Mouse (Mus musculus): ENCODE data around the gene Ogfod1. TPM values are rescaled to one million over a fixed set of nuclear protein-coding genes. Genes with fewer than 3 reads are reported as not detected.

Gene Ogfod1
- polyA plus RNA-seq, 1 experiment from 2014 or later = 13.5 TPM

DNA sequence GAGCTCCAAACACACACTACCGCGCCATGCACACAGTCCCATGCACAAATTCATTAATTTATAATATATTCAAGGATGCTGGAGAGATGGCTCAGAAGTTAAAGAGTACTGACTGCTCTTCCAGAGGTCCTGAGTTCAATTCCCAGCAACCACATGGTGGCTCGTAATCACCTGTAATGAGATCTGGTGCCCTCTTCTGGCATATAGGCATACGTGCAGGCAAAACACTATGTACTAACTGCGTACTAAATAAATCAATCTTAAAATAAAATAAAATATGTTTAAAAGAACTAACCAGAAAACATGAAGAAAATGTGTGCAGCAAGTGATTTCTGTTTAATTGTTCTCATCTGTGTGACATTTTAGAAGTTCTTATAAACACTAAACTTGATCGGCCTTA is 57.3 kb downstream of the Ogfod1 start:
- WGBS = 82% methylated on average over 6 of the region's 6 CpGs
- Histone ChIP-seq H3K4me1 (peaks cover 19% of the 10 kb centered on the region), H3K27me3 (ENCODE audit: poor library complexity, severe bottlenecking) (no peaks in the 10 kb centered on the region), H3K36me3 (replicated peaks) (no peaks in the 10 kb centered on the region), H3K4me3 (no peak overlapping the region), H3K27ac (no peak overlapping the region), H3K9me3 (no peaks in the 10 kb centered on the region)
- no peak for DNase-seq (ENCODE audit: extremely low spot score, low spot score)

DNA sequence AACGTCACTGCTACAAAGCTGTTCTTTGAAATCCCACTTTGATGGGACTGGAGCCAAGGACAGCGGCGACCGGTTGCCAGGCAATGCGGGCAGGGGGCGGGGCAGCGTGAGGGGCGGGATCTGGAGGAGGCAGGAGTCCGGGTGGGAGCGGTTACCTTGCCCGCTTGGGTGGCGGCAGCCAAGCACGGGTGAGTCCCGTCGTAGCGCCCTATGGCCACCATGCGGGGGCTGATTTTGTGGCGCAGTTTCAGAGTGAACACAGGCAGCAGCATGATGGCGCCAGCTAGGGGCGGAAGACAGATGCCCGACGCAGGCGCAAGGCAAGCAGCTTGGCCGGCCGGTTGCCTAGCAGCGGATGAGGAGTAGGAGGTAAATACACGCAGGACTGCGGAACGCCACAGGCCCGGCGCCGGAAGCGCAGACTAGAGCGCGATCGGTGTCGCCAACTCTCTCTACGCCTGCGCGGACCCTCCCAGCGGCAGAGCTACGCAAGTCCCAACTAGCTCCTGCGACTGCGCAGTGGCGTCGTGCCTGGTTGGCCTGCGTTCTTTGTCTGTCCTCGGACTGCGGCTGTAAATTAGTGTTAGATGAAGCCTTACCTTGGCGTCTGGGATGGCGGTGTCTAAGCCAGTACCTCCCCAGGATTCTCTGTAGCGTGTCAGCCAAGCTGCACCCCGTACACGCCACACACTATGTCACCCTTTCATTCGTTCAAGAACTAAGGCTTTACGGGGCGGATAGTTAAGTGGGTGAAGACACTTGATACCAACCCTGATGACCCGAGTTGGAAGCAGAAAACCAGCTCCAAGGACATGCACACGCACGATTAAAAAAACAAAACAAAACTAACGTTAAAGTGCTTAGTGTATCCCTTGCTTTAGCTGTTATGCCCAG is 61.3 kb downstream of the Ogfod1 start, which contains the start of gene Bbs2:
Gene Bbs2, minus strand, starts transcription at position 848 of the 894 bp plus-strand sequence.
- 2% methylated on average over 61 of the region's 61 CpGs for WGBS

DNA sequence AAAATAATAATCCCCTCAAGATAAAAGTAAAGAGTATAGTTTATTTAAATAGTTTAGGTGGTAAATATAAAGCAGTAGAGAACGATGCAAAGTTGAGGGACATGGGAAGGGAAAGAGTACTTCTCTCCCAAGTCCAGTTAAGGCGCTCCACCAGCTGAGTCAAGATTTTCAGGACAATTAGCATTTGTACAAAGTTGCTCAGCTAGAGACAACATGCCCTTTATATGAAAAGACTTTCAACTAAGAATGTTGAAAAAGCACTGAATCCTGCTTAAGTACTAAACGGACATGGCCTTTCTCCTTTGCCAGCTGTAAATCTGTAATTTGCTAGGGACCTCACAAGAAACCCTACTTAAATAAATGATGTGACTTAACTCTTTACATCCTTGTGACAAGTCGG is 62.0 kb downstream of the Ogfod1 start:
- 54% methylated on average over 4 of the region's 4 CpGs for WGBS
- DNase-seq (ENCODE audit: extremely low spot score, low spot score) = no peak
- peaks cover 15% of the 10 kb centered on the region for H3K4me1 ChIP-seq
- H3K9me3 ChIP-seq = no peaks in the 10 kb centered on the region
- no peaks in the 10 kb centered on the region for H3K27me3 ChIP-seq (ENCODE audit: poor library complexity, severe bottlenecking)
- peak overlapping the region; percentile 90 for H3K27ac ChIP-seq
- H3K4me3 ChIP-seq = peak overlapping the region; percentile 70
- H3K36me3 ChIP-seq (replicated peaks) = no peaks in the 10 kb centered on the region

More for the DNA sequence above, 61.3 kb downstream of the Ogfod1 start, which contains the start of gene Bbs2:
- Histone ChIP-seq H3K27ac (peak within 1 kb of the TSS; percentile 90), H3K4me3 (peak within 1 kb of the TSS; percentile 70), H3K27me3 (ENCODE audit: poor library complexity, severe bottlenecking) (no peaks in the 10 kb centered on the region), H3K9me3 (no peaks in the 10 kb centered on the region), H3K4me1 (peaks cover 15% of the 10 kb centered on the region), H3K36me3 (replicated peaks) (no peaks in the 10 kb centered on the region)
- DNase-seq (ENCODE audit: extremely low spot score, low spot score) = peak; percentile 99

DNA sequence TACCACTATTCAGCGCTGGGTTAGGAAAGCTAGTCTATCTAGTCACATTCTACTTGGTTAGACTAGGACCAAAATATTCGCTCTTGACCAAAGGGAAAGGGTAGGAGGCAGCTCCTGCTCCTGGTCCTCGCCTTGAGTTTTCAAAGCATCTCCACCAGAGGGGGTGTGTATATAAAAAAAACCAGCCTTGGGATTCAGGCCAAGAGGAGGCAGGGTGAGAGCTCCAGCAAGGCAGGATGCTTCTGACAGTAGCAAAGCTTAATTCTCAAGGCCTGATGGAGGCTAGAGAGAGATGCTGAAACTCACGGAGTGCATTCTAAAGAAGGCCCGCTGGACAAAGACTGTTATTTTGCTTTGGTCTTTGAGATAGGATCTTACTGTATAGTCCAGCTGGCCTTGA is 67.1 kb downstream of the Ogfod1 start:
- peaks cover under 1% of the 10 kb centered on the region for H3K4me1 ChIP-seq
- H3K36me3 ChIP-seq (replicated peaks) = no peaks in the 10 kb centered on the region
- DNase-seq (ENCODE audit: extremely low spot score, low spot score) = no peak
- WGBS = 53% methylated on average over 5 of the region's 5 CpGs
- H3K27me3 ChIP-seq (ENCODE audit: poor library complexity, severe bottlenecking) = no peaks in the 10 kb centered on the region
- no peak overlapping the region for H3K27ac ChIP-seq
- H3K9me3 ChIP-seq = no peaks in the 10 kb centered on the region
- H3K4me3 ChIP-seq = no peak overlapping the region

DNA sequence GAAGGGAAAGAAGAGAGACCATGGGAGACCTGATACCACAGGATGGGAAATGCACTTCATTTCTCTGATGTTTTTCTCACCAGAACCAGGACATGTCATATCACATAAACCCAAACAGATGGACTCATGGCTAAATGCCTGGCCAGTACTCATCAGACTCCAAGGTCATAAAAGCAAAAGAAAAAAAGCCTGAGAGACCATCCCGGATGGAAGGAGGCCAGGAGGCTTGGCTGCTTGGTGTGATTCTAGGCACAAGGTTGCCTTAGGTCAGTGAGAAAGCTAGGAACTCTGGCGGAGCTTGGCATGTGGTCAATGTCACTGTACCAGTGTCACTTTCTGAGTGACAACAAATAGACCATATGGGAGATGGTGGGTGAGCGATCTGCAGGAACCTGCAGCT is 70.9 kb downstream of the Ogfod1 start:
- no peak for DNase-seq (ENCODE audit: extremely low spot score, low spot score)
- Histone ChIP-seq H3K36me3 (replicated peaks) (no peaks in the 10 kb centered on the region), H3K27ac (no peak overlapping the region), H3K4me3 (no peak overlapping the region), H3K4me1 (peaks cover 3% of the 10 kb centered on the region; the same call in 1 of the 2 replicates), H3K27me3 (ENCODE audit: poor library complexity, severe bottlenecking) (no peaks in the 10 kb centered on the region), H3K9me3 (no peaks in the 10 kb centered on the region)
- 83% methylated on average over 3 of the region's 3 CpGs for WGBS

DNA sequence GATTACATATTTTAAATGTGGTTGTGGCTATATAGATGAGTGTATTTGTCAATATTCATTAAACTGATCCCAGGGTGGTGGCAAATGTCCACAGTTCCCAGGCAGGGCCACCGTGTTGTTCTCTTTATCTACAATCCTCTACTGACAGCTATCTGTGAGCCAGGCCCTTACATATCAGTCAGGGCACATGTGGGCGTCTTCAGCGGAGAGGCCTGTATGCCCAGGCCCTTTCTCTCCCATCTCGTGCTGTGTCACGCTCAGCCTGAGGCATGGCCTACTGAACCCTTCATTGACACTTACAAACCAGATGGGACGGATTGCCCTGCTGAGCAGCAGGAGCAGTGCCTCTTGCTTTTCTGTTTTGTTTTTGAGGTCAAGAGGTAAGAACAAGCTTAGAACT is 72.4 kb downstream of the Ogfod1 start:
- no peaks in the 10 kb centered on the region for H3K27me3 ChIP-seq (ENCODE audit: poor library complexity, severe bottlenecking)
- 74% methylated on average over 6 of the region's 6 CpGs for WGBS
- H3K36me3 ChIP-seq (replicated peaks) = no peaks in the 10 kb centered on the region

DNA sequence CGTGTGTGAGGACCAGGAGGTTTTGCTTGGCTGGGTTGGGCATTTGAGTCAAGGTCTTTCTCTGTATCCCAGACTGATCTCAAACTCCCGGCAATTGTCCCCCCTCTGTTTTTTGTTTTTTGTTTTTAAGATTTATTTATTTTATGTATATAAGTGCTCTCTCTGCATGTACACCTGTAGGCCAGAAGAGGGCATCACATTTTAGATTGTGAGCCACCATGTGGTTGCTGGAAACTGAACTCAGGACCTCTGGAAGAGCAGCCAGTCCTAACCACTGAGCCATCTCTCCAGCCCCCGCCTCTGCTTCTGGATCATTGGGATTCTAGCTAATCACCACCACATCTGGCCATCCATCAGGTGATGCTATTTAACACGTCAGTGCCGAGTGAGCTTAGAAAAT is 72.8 kb downstream of the Ogfod1 start:
- no peak for DNase-seq (ENCODE audit: extremely low spot score, low spot score)
- H3K4me1 ChIP-seq = peaks cover 7% of the 10 kb centered on the region; the same call in 1 of the 2 replicates
- no peak overlapping the region for H3K27ac ChIP-seq
- H3K36me3 ChIP-seq (replicated peaks) = no peaks in the 10 kb centered on the region
- H3K9me3 ChIP-seq = no peaks in the 10 kb centered on the region
- no peaks in the 10 kb centered on the region for H3K27me3 ChIP-seq (ENCODE audit: poor library complexity, severe bottlenecking)
- no peak overlapping the region for H3K4me3 ChIP-seq
- 83% methylated on average over 5 of the region's 5 CpGs for WGBS

More for the DNA sequence above, 72.4 kb downstream of the Ogfod1 start:
- Histone ChIP-seq H3K4me1 (peaks cover 7% of the 10 kb centered on the region; the same call in 1 of the 2 replicates), H3K27ac (no peak overlapping the region), H3K4me3 (no peak overlapping the region), H3K9me3 (no peaks in the 10 kb centered on the region)
- DNase-seq (ENCODE audit: extremely low spot score, low spot score) = no peak

DNA sequence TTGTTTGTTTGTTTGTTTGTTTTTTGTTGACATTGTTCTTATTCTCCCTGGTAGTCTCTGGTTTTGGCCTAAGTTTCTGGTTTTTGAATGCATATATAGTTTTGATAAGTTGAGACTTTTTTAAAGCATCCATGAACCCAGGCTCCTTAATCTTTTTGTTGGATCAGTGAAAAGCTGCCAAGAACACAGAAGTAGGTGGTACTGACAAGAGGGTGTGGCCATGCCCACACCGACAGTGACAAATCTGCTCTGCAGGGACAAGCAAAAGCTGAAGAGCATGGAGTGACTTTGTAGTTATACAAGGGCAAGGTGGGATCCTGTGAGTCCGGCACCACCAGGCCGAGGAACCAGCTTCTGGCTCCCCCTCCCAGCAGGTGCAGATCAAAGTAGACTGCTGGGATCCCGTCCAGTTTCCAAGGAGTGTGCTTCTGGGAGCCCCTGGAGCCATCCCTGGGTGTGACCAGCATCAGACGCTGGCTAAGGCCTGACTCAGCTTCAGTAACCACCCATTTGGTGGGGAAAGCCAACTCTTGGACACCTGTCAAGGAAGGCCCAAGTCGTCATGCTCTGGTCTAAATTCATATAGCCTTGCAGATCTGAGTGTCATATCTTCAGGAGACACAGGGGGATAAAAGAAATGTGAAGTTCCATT is 73.7 kb downstream of the Ogfod1 start:
- Histone ChIP-seq H3K27ac (no peak overlapping the region), H3K36me3 (replicated peaks) (no peaks in the 10 kb centered on the region), H3K4me1 (peaks cover 7% of the 10 kb centered on the region; the same call in 1 of the 2 replicates), H3K9me3 (no peaks in the 10 kb centered on the region), H3K4me3 (no peak overlapping the region), H3K27me3 (ENCODE audit: poor library complexity, severe bottlenecking) (no peaks in the 10 kb centered on the region)
- 82% methylated on average over 6 of the region's 6 CpGs for WGBS
- no peak for DNase-seq (ENCODE audit: extremely low spot score, low spot score)

DNA sequence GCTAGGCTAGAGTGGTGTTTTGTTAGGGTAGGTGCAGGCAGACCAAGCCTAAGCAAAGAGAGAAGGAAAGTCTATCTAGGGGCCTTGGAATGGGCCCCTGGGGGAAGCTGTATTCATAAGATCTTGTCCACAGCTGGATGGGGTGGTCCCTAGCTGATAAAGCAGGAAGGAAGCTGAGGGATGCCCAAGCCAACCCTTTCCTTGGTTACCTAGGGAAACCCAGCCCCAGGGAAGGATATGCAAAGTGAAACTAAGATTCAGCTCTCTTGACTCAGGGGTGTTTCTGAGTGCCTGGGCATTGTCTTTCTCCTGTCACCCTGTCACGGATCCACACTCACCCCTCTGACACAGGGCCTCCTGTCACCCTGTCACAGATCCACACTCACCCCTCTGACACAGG is 76.4 kb downstream of the Ogfod1 start:
- Histone ChIP-seq H3K4me1 (peaks cover 19% of the 10 kb centered on the region), H3K36me3 (replicated peaks) (no peaks in the 10 kb centered on the region), H3K27me3 (ENCODE audit: poor library complexity, severe bottlenecking) (no peaks in the 10 kb centered on the region), H3K4me3 (no peak overlapping the region), H3K27ac (peak overlapping the region; percentile 22; the same call in 1 of the 2 replicates), H3K9me3 (no peaks in the 10 kb centered on the region)
- DNase-seq (ENCODE audit: extremely low spot score, low spot score) = no peak
- WGBS = 41% methylated on average over 1 of the region's 1 CpGs

DNA sequence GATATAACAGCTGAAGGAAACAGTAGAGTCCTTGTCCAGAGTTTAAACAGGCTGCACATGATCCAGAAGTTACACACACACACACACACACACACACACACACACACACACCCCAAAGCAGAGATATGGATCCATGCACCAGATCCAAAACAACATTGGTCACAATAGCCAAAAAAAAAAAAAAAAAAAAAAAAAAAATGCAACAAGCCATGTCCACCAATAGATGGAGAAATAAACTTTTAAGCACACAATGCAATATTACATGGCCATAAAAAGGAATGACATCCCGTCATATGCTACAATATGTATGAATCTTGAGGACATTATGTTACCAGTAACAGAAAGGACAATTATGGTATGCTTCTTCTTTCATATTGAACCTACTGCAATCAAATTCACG is 77.0 kb downstream of the Ogfod1 start:
- Histone ChIP-seq H3K4me3 (no peak overlapping the region), H3K36me3 (replicated peaks) (no peaks in the 10 kb centered on the region), H3K27me3 (ENCODE audit: poor library complexity, severe bottlenecking) (no peaks in the 10 kb centered on the region), H3K4me1 (peaks cover 24% of the 10 kb centered on the region), H3K9me3 (no peaks in the 10 kb centered on the region), H3K27ac (no peak overlapping the region)
- DNase-seq (ENCODE audit: extremely low spot score, low spot score) = no peak
- WGBS = 91% methylated on average over 2 of the region's 2 CpGs
